Mouse (Mus musculus): Measurements from ENCODE around the gene Gal3st3. TPM values are rescaled to one million over a fixed set of nuclear protein-coding genes. Genes with fewer than 3 reads are reported as not detected.

The Gal3st3 gene
- polyA plus RNA-seq, 1 experiment from 2014 or later = 0.08 TPM

GRCm38 (mm10) chr19:5272801-5273733 is 25.1 kb upstream of the Gal3st3 start, which contains the start of gene Pacs1:
Gene Pacs1 (minus strand): TSS chr19:5273119.
- WGBS (ENCODE audit: insufficient replicate concordance) = under 1% methylated on average over 62 of the region's 97 CpGs
- peaks cover 42% of the 10 kb centered on the region for H3K4me1 ChIP-seq (ENCODE audit: control insufficient read depth, low read depth, low read length)

GRCm38 (mm10) chr19:5273916-5274315 is 24.2 kb upstream of the Gal3st3 start:
- Histone ChIP-seq H3K9me3 (replicated peaks; ENCODE audit: control insufficient read depth, low read length) (no peaks in the 10 kb centered on the region), H3K9ac (ENCODE audit: low read depth, low read length) (no peak overlapping the region), H3K4me1 (ENCODE audit: control insufficient read depth, low read depth, low read length) (peaks cover 35% of the 10 kb centered on the region), H3K27me3 (ENCODE audit: control insufficient read depth, insufficient read depth, low read depth, low read length) (no peaks in the 10 kb centered on the region), H3K27ac (ENCODE audit: low read length) (peak overlapping the region; percentile 79), H3K4me2 (ENCODE audit: low read depth, low read length) (peak overlapping the region; percentile 100; the same call in 1 of the 2 replicates), H3K36me3 (ENCODE audit: control insufficient read depth, insufficient read depth) (peaks cover 29% of the 10 kb centered on the region), H3K4me3 (ENCODE audit: low read depth, low read length) (no peak overlapping the region; the same call in 1 of the 2 replicates)
- no peak for ATAC-seq (ENCODE audit: low read depth)
- WGBS (ENCODE audit: insufficient replicate concordance) = 47% methylated on average over 4 of the region's 4 CpGs

More at GRCm38 (mm10) chr19:5272801-5273733, 25.1 kb upstream of the Gal3st3 start, which contains the start of gene Pacs1:
- Histone ChIP-seq H3K27ac (ENCODE audit: low read length) (peak within 1 kb of the TSS; percentile 79), H3K4me3 (ENCODE audit: low read depth, low read length) (peak within 1 kb of the TSS; percentile 85), H3K9ac (ENCODE audit: low read depth, low read length) (peak within 1 kb of the TSS; percentile 83), H3K4me2 (ENCODE audit: low read depth, low read length) (peak within 1 kb of the TSS; percentile 100), H3K27me3 (ENCODE audit: control insufficient read depth, insufficient read depth, low read depth, low read length) (no peaks in the 10 kb centered on the region), H3K36me3 (ENCODE audit: control insufficient read depth, insufficient read depth) (peaks cover 25% of the 10 kb centered on the region), H3K9me3 (replicated peaks; ENCODE audit: control insufficient read depth, low read length) (no peaks in the 10 kb centered on the region)
- peak; percentile 88 for ATAC-seq (ENCODE audit: low read depth)

- Histone ChIP-seq H3K9me3 (replicated peaks; ENCODE audit: control insufficient read depth, low read length) (no peaks in the 10 kb centered on the region), H3K4me3 (ENCODE audit: low read depth, low read length) (no peak overlapping the region), H3K9ac (ENCODE audit: low read depth, low read length) (no peak overlapping the region), H3K4me2 (ENCODE audit: low read depth, low read length) (no peak overlapping the region), H3K27me3 (ENCODE audit: control insufficient read depth, insufficient read depth, low read depth, low read length) (no peaks in the 10 kb centered on the region), H3K4me1 (ENCODE audit: control insufficient read depth, low read depth, low read length) (peaks cover 30% of the 10 kb centered on the region), H3K36me3 (ENCODE audit: control insufficient read depth, insufficient read depth) (peaks cover 36% of the 10 kb centered on the region), H3K27ac (ENCODE audit: low read length) (peak overlapping the region; percentile 21; the same call in 1 of the 2 replicates)
- WGBS (ENCODE audit: insufficient replicate concordance) = 71% methylated on average over 13 of the region's 13 CpGs
- no peak for ATAC-seq (ENCODE audit: low read depth)
Measured at GRCm38 (mm10) chr19:5274641-5275040, 23.5 kb upstream of the Gal3st3 start.

GRCm38 (mm10) chr19:5275736-5276135 is 22.4 kb upstream of the Gal3st3 start:
- H3K4me1 ChIP-seq (ENCODE audit: control insufficient read depth, low read depth, low read length) = peaks cover 21% of the 10 kb centered on the region
- 84% methylated on average over 5 of the region's 5 CpGs for WGBS (ENCODE audit: insufficient replicate concordance)
- H3K4me2 ChIP-seq (ENCODE audit: low read depth, low read length) = no peak overlapping the region
- H3K9ac ChIP-seq (ENCODE audit: low read depth, low read length) = no peak overlapping the region
- H3K36me3 ChIP-seq (ENCODE audit: control insufficient read depth, insufficient read depth) = peaks cover 40% of the 10 kb centered on the region
- ATAC-seq (ENCODE audit: low read depth) = no peak
- no peak overlapping the region for H3K4me3 ChIP-seq (ENCODE audit: low read depth, low read length)
- no peak overlapping the region for H3K27ac ChIP-seq (ENCODE audit: low read length)
- H3K27me3 ChIP-seq (ENCODE audit: control insufficient read depth, insufficient read depth, low read depth, low read length) = no peaks in the 10 kb centered on the region
- H3K9me3 ChIP-seq (replicated peaks; ENCODE audit: control insufficient read depth, low read length) = no peaks in the 10 kb centered on the region

- no peak overlapping the region for H3K9ac ChIP-seq (ENCODE audit: low read depth, low read length)
- H3K27ac ChIP-seq (ENCODE audit: low read length) = no peak overlapping the region
- peaks cover 40% of the 10 kb centered on the region for H3K36me3 ChIP-seq (ENCODE audit: control insufficient read depth, insufficient read depth)
- no peaks in the 10 kb centered on the region for H3K27me3 ChIP-seq (ENCODE audit: control insufficient read depth, insufficient read depth, low read depth, low read length)
- H3K9me3 ChIP-seq (replicated peaks; ENCODE audit: control insufficient read depth, low read length) = no peaks in the 10 kb centered on the region
- ATAC-seq (ENCODE audit: low read depth) = no peak
- H3K4me1 ChIP-seq (ENCODE audit: control insufficient read depth, low read depth, low read length) = peaks cover 21% of the 10 kb centered on the region
- no peak overlapping the region for H3K4me2 ChIP-seq (ENCODE audit: low read depth, low read length)
- no peak overlapping the region for H3K4me3 ChIP-seq (ENCODE audit: low read depth, low read length)
- WGBS (ENCODE audit: insufficient replicate concordance) = 92% methylated on average over 2 of the region's 2 CpGs
Measured at GRCm38 (mm10) chr19:5276531-5276930, 21.6 kb upstream of the Gal3st3 start.

- H3K4me1 ChIP-seq (ENCODE audit: control insufficient read depth, low read depth, low read length) = peaks cover 18% of the 10 kb centered on the region
- no peak overlapping the region for H3K9ac ChIP-seq (ENCODE audit: low read depth, low read length)
- H3K9me3 ChIP-seq (replicated peaks; ENCODE audit: control insufficient read depth, low read length) = no peaks in the 10 kb centered on the region
- H3K4me3 ChIP-seq (ENCODE audit: low read depth, low read length) = no peak overlapping the region
- H3K27ac ChIP-seq (ENCODE audit: low read length) = no peak overlapping the region
- no peaks in the 10 kb centered on the region for H3K27me3 ChIP-seq (ENCODE audit: control insufficient read depth, insufficient read depth, low read depth, low read length)
- H3K36me3 ChIP-seq (ENCODE audit: control insufficient read depth, insufficient read depth) = peaks cover 42% of the 10 kb centered on the region
- no peak for ATAC-seq (ENCODE audit: low read depth)
- H3K4me2 ChIP-seq (ENCODE audit: low read depth, low read length) = no peak overlapping the region
- 90% methylated on average over 3 of the region's 3 CpGs for WGBS (ENCODE audit: insufficient replicate concordance)
Measured at GRCm38 (mm10) chr19:5277140-5277539, 21.0 kb upstream of the Gal3st3 start.

GRCm38 (mm10) chr19:5278381-5278780 is 19.8 kb upstream of the Gal3st3 start:
- H3K9me3 ChIP-seq (replicated peaks; ENCODE audit: control insufficient read depth, low read length) = no peaks in the 10 kb centered on the region
- H3K4me3 ChIP-seq (ENCODE audit: low read depth, low read length) = no peak overlapping the region
- H3K4me2 ChIP-seq (ENCODE audit: low read depth, low read length) = no peak overlapping the region
- no peak overlapping the region for H3K27ac ChIP-seq (ENCODE audit: low read length)
- no peaks in the 10 kb centered on the region for H3K27me3 ChIP-seq (ENCODE audit: control insufficient read depth, insufficient read depth, low read depth, low read length)
- 63% methylated on average over 8 of the region's 8 CpGs for WGBS (ENCODE audit: insufficient replicate concordance)
- ATAC-seq (ENCODE audit: low read depth) = no peak
- no peak overlapping the region for H3K9ac ChIP-seq (ENCODE audit: low read depth, low read length)
- H3K4me1 ChIP-seq (ENCODE audit: control insufficient read depth, low read depth, low read length) = peaks cover 11% of the 10 kb centered on the region
- H3K36me3 ChIP-seq (ENCODE audit: control insufficient read depth, insufficient read depth) = peaks cover 49% of the 10 kb centered on the region

- Histone ChIP-seq H3K9me3 (replicated peaks; ENCODE audit: control insufficient read depth, low read length) (no peaks in the 10 kb centered on the region), H3K27ac (ENCODE audit: low read length) (peak within 1 kb of the TSS; percentile 80), H3K9ac (ENCODE audit: low read depth, low read length) (peak within 1 kb of the TSS; percentile 93), H3K4me2 (ENCODE audit: low read depth, low read length) (peak within 1 kb of the TSS; percentile 90), H3K4me1 (ENCODE audit: control insufficient read depth, low read depth, low read length) (peaks cover 18% of the 10 kb centered on the region), H3K36me3 (ENCODE audit: control insufficient read depth, insufficient read depth) (peaks cover 25% of the 10 kb centered on the region), H3K27me3 (ENCODE audit: control insufficient read depth, insufficient read depth, low read depth, low read length) (peaks cover 16% of the 10 kb centered on the region), H3K4me3 (ENCODE audit: low read depth, low read length) (peak within 1 kb of the TSS; percentile 98)
- ATAC-seq (ENCODE audit: low read depth) = peak; percentile 97
- under 1% methylated on average over 46 of the region's 46 CpGs for WGBS (ENCODE audit: insufficient replicate concordance)
Measured at GRCm38 (mm10) chr19:5294972-5295735, 3.0 kb upstream of the Gal3st3 start, which contains the start of gene Sf3b2. Gene Sf3b2 (minus strand): TSS chr19:5295455.
